Mouse (Mus musculus) olfactory bulb, adult 2 months (tissue): ENCODE measurements at regions not wholly inside any gene's neighbourhood (a gene's known extent, or its start where the extent isn't known, plus 50 kb on each side); places are given as distances from the start of the nearest gene placed in this dataset.

Experiments used
- CTCF ChIP-seq: fragments of 200-500 bp; IDR thresholded peaks from 2 replicates; pipeline ENCODE4 v1.5.1; 2012; ENCODE audit warnings: low read depth, mild to moderate bottlenecking, low read length, moderate library complexity; ENCODE audit not compliant: insufficient read depth
- POLR2A ChIP-seq: fragments of 200-500 bp; IDR thresholded peaks from 2 replicates; pipeline ENCODE4 v1.6.1; 2012; ENCODE audit warnings: mild to moderate bottlenecking, low read depth, low read length, moderate library complexity; ENCODE audit not compliant: insufficient read depth

- TF ChIP-seq CTCF (no peak), POLR2A (no peak)
These were observed 148.9 kb downstream of the Bcl11a start for GRCm38 (mm10) chr11:24226755-24227154.
